Mouse (Mus musculus) embryonic fibroblast, embryonic 13.5 days (primary cell): ENCODE data around the gene Kctd2.

ENCODE experiments used
- CTCF ChIP-seq: IDR thresholded peaks from 2 replicates; pipeline ENCODE4 v1.5.1; 2011; ENCODE audit warnings: mild to moderate bottlenecking, control low read depth, low read length, moderate library complexity, borderline replicate concordance; ENCODE audit not compliant: insufficient read depth
- POLR2A ChIP-seq: IDR thresholded peaks from 2 replicates; pipeline ENCODE4 v1.6.1; 2011; ENCODE audit warnings: low read depth, mild to moderate bottlenecking, control low read depth, low read length, moderate library complexity

DNA sequence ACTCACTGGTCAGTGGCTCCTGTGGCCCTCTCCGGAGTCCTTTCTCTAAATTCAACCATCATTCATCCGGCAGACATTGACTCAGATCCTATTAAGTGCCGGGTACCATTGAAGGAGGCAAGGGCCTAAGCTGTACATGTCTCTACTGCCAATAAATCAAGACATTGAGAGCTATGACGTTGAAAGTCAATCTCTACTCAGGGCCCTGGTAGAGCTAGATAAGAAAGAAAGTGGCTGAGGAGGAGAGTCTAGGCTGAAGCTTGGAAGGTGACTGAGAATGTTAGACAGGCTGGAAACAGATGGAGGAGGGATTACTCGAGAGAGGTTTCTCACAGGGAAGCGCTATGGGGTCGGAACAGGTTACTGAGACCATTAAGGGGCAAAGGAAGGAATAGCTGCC lies 49.6 kb upstream of the Kctd2 start:
- TF ChIP-seq CTCF (no peak), POLR2A (no peak)
